Mouse (Mus musculus): ENCODE measurements around the gene Gm27029.

Gm27029 gene

GRCm38 (mm10) chr11:101457631-101458030, 33.0 kb upstream of the Gm27029 start:
- 92% methylated on average over 9 of the region's 9 CpGs for WGBS

- 96% methylated on average over 7 of the region's 7 CpGs for WGBS
Observed at GRCm38 (mm10) chr11:101455627-101456026, 31.0 kb upstream of the Gm27029 start.

DNA sequence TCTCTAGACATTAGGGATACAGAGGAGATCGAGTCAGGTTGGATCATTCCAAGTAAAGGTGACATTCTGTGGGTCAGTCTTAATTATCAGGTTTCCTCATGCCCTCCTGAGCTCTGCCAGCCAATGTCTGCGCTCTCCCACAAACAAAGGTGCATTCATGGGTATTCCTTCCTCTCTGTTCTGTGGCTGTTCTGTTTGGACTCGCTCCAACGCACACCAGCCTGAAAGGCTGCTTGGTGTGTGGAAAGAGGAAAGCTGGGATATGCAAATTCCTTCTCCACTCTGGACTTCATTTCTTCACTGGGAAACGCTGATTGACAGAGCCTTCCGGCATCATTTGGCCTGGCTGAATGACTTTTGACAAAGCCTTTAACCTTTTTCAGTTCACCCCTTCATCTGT, 30.1 kb upstream of the Gm27029 start:
- 31% methylated on average over 6 of the region's 6 CpGs for WGBS

DNA sequence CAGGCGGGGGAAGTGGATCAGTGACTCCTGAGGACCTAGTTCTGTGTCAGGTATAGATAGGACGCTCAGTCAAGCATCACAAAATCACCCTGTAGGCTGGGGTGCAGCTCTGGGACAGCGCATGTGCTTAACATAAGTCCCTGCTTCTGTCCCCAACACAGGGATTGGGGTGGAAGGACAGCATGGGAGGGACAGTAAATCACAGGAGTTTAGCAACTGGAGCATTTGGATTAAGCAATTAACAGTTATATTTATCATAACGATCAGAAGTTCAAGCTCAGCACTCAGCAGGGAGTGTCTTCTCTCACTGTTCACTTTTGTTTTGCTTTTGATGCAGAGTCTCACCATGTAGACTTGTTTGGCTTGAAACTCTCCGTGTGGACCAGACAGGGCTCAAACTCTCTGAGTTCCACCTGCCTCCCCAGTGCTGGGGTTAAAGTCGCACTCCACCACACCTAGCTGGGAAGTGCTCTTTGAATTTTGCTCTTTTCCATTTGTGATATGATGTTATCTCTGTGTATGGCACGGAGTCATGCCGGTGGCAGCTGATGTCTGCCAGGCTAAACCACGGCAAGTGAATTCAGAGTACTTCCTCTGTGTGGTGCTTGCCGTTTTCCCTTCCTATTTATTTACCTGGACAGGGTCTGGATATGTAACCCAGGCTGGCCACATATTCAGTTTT, 27.6 kb upstream of the Gm27029 start:
- 63% methylated on average over 10 of the region's 10 CpGs for WGBS

GRCm38 (mm10) chr11:101451536-101451935, 26.9 kb upstream of the Gm27029 start:
- 94% methylated on average over 10 of the region's 10 CpGs for WGBS

GRCm38 (mm10) chr11:101450394-101450793, 25.8 kb upstream of the Gm27029 start:
- 85% methylated on average over 3 of the region's 3 CpGs for WGBS

GRCm38 (mm10) chr11:101449596-101449995, 25.0 kb upstream of the Gm27029 start:
- WGBS = 78% methylated on average over 4 of the region's 4 CpGs

DNA sequence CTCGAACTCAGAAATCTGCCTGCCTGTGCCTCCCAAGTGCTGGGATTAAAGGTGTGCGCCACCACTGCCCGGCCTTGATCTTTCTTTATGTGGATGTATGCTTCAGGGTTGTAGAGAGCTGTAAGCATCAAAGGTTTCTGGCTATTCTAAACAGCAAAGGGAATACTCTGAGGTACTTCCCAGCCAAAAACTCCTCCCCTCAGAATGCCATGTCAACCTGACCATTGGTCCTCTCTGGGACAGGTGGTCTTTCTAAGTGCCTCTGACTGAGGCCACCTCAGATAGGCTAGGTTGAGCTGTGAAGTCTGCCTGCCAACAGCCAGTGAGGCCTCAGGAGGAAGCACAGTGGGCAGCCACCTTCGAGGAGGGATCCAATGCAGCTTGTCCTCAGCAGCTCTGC, 24.3 kb upstream of the Gm27029 start:
- 81% methylated on average over 4 of the region's 4 CpGs for WGBS

DNA sequence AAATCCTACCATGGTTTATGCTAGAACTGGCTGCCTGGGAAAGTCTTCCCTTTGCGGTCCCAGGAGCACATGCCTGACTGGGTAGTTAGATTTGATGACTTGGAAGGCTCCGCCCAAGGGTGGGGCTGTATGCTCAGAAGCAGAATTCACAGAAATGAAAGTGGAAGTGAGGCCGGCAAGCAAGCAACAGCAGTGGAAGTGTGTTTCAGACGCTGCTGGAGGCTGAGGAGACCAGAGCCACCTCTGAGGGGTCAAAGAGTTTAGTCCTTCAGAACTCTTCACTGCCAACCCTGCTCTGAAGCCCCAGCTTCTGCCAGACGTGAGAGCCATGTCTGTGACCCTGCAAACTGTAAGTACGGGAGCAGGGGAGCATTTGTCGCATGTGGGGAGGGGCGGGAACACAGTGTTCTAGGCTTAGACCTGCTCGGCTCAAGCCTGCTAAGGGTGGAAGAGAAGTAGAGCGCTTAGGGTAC, 23.7 kb upstream of the Gm27029 start, which contains the start of gene Ifi35:
Ifi35 (plus strand) TSS at position 134 of the 473 bp plus-strand sequence.
- WGBS = 46% methylated on average over 10 of the region's 10 CpGs

DNA sequence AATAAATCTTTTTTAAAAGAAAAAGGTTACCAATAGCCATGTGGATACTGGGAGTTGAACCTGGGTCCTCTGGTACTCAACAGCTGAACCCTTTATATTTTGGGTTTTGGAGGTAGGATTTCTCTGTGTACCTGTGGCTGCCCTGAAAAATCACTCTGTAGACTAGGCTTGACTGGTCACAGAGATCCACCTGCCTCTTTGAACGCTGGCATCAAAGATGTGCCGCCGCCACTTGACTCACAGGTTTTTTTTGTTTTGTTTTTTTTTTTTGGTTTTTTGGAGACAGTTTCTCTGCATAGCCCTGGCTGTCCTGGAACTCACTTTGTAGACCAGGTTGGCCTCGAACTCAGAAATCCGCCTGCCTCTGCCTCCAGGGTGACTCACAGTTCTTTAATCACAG, 23.2 kb upstream of the Gm27029 start:
- 79% methylated on average over 5 of the region's 5 CpGs for WGBS

GRCm38 (mm10) chr11:101446860-101447259, 22.3 kb upstream of the Gm27029 start:
- 88% methylated on average over 8 of the region's 8 CpGs for WGBS

DNA sequence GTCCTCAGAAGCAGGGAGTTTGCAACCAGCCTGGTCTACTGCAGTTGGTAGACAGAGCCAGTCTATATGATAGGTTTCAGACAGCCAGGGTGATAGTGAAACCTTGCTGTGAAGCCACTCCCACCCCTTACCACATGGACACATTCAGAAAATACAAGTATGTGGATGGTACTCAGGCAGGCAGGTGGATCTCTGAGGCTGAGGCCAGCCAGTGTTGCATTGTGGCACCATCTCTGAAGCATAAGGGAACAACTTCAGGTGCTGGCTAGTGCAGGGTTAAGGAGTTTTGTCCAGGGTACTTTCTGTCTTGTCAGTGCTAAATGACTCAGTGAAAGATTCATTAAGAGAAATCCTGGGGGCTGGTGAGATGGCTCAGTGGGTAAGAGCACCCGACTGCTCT, 21.7 kb upstream of the Gm27029 start:
- 54% methylated on average over 1 of the region's 1 CpGs for WGBS

GRCm38 (mm10) chr11:101442760-101443159, 18.2 kb upstream of the Gm27029 start:
- WGBS = under 1% methylated on average over 14 of the region's 14 CpGs

DNA sequence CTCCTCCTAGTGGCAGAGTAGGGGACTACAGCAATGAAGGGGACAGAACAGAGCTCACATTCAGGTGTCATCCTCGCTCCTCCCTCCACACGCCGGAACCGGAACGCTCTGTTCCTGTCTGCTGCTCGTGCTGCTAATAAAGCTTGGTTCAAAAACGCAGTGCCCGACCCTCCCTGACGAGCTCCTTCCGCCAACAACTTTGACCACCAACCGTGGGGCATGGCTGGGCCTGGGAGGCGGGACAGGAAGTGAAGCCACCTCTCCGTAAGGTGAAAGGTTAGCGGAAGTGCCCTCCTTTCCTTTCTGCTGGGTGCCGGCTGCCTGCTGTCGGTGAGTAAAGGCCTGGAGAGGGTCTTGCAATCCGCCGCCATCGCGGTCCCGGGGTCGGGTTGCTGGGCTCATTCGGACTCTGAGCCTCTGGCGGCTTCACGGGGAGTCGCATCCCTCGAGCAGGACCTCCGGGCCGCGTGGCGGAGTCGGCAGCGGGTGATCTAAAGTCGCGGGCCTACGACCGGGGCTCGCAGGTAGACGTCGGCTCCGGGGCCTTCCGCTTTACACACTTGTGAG, 17.6 kb upstream of the Gm27029 start, which contains the start of gene Rpl27:
Rpl27 (plus strand) TSS at position 172 of the 567 bp plus-strand sequence.
- under 1% methylated on average over 42 of the region's 42 CpGs for WGBS

- WGBS = 35% methylated on average over 15 of the region's 15 CpGs
Observed at GRCm38 (mm10) chr11:101441450-101442126, 17.0 kb upstream of the Gm27029 start.

GRCm38 (mm10) chr11:101438006-101438405, 13.4 kb upstream of the Gm27029 start:
- 58% methylated on average over 3 of the region's 3 CpGs for WGBS

DNA sequence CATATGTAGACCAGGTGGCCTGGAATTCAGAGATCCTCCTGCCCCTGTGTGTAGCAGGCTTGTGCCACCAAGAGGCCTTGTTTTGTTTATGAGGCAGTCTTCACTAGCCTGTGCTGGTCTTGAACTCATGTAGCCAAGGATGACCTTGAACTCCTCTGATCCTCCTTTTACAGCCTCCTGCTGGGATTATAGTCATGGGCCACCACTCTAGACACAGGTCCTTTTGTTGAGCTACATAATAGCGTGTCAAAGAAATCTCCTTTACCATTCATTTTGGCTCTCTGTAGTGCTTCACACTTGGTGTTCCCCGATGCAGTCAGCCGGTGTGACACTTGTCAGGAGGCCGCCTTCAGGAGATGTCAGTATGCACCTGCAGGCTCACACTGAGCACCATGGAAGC, 12.3 kb upstream of the Gm27029 start:
- 67% methylated on average over 4 of the region's 4 CpGs for WGBS

DNA sequence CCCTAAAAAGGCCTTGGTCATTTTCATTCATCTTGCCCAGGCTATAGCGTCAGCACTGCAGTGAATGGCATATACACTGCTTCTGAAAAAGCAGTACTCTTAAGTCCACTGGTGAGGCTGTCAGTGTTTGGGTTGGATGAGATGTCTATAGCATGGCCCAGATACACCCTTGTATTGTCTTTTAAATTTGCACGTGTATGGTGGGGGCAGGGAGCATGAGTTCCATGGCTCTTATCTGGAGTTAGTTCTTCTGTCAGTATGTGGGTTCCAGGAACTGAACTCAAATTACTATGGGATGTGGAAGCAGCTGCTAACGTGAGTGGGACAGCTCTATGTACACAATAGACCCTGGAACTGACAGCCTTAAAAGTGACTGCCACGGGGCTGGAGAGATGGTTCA, 11.2 kb upstream of the Gm27029 start:
- WGBS = 78% methylated on average over 4 of the region's 4 CpGs

GRCm38 (mm10) chr11:101433396-101433795, 8.8 kb upstream of the Gm27029 start:
- WGBS = 60% methylated on average over 13 of the region's 13 CpGs

DNA sequence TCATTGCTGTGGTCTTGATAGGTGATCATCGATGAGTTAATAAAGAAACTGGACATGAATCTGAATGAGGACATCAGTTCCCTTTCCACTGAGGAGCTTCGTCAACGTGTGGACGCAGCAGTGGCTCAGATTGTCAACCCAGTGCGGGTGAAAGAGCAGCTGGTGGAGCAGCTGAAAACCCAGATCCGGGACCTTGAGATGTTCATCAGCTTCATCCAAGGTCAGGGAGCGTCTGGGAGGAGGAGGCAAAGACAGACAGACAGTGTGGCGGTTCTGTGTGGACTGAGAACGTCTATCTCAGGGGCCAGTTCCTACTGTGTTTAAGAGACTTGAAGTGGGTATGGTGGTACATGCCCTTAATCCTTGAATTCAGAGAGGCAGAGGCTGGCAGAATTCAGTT, 6.7 kb upstream of the Gm27029 start:
- WGBS = 91% methylated on average over 9 of the region's 9 CpGs

GRCm38 (mm10) chr11:101426165-101426564, 1.6 kb upstream of the Gm27029 start:
- 42% methylated on average over 8 of the region's 8 CpGs for WGBS

GRCm38 (mm10) chr11:101424925-101425813, 573 bp upstream of the Gm27029 start, which contains the start of the genes Rundc1 and Ptges3l:
Gene Rundc1 (plus strand): TSS chr11:101425085.
Gene Ptges3l (minus strand): TSS chr11:101425333.
- under 1% methylated on average over 81 of the region's 81 CpGs for WGBS
